Mouse (Mus musculus): Measurements from ENCODE around the gene Arid2. TPM values are rescaled to one million over a fixed set of nuclear protein-coding genes. Genes with fewer than 3 reads are reported as not detected.

Arid2 gene
- total and polyA plus RNA-seq, 3 experiments: 11.9 to 14.1 (median 13.3) TPM

DNA sequence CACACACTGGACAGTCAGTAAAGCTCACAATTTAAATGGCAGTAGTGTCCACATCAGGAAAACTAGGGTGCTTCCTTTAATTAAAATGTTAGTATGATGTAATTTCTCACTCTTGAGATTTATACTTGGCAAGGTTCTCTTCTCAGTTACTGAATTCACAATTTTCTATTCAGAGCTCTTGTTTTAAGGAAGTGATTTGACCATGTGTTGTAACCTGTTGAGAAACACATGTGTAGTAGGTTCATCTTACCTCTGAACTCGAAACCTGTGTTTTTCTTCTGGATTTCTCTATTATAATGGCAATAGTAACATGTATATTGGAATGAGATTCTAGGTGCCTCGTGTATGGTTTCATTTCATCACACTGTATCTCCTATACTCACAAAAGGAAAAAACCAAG lies 88.9 kb downstream of the Arid2 start:
- DNase-seq (ENCODE audit: extremely low read depth): no peak
- Histone ChIP-seq H3K27me3 (replicated peaks) (no peaks in the 10 kb centered on the region), H3K79me2 (replicated peaks; ENCODE audit: control insufficient read depth, extremely low read depth, insufficient read depth, poor library complexity, severe bottlenecking) (no peaks in the 10 kb centered on the region; the same call in 1 of the 2 replicates), H3K4me1 (ENCODE audit: control insufficient read depth in 1 of 2, insufficient read depth in 2 of 2) (peaks cover 11% of the 10 kb centered on the region in 2 experiments), H3K27ac (ENCODE audit: insufficient read depth, low read depth) (no peak overlapping the region), H3K4me2 (ENCODE audit: insufficient read depth, low read depth, poor library complexity, severe bottlenecking) (no peak overlapping the region), H3K4me3 (replicated peaks in 1 of 3; ENCODE audit: low read depth in 2 of 3, low read length in 2 of 3, poor library complexity in 1 of 3) (no peak overlapping the region), H3K9ac (ENCODE audit: insufficient read depth, low read depth) (no peak overlapping the region), H3K9me3 (replicated peaks; ENCODE audit: low read length) (no peaks in the 10 kb centered on the region), H3K36me3 (replicated peaks in 1 of 2; ENCODE audit: control insufficient read depth in 1 of 2, insufficient read depth in 1 of 2, low read length in 1 of 2) (peaks cover 29 to 67% of the 10 kb centered on the region in 2 experiments)
- in situ Hi-C loops (cut with MboI; ENCODE audit: low pct_ligation_motif_present, low pct_unique_long_range_greater_than_20kb, low sequenced_read_pairs): no loop called here
- dilution Hi-C loops (cut with MboI; ENCODE audit: extremely low pct_ligation_motif_present, extremely low pct_unique_long_range_greater_than_20kb, low sequenced_read_pairs): no loop called here
- no peak for TF ChIP-seq ZKSCAN1 (IDR thresholded peaks at IDR 0.05; ENCODE audit: borderline replicate concordance, low read depth, low read length)

DNA sequence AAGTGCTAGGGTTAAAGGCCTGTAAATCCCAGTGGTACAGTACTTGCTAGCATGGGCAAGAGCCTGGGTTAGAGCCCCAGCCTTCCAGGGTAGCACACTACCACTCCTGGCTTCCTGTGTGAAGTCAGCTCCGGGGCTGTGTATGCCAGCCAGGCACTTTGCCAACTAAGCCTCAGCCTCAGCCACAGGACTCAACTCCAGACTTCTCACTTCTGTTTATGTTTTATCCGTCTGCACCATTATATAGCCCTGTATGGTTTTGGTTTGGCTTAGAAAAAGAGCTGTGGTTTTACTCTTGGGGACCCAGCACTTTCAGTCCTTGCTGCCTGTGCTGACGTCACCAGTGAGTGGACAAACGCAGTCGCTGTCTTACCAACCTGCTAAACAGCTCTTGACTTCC lies 89.9 kb downstream of the Arid2 start:
- Histone ChIP-seq H3K27ac (ENCODE audit: insufficient read depth, low read depth) (peak overlapping the region; percentile 38), H3K79me2 (replicated peaks; ENCODE audit: control insufficient read depth, extremely low read depth, insufficient read depth, poor library complexity, severe bottlenecking) (no peaks in the 10 kb centered on the region; the same call in 1 of the 2 replicates), H3K27me3 (replicated peaks) (no peaks in the 10 kb centered on the region), H3K36me3 (replicated peaks in 1 of 2; ENCODE audit: control insufficient read depth in 1 of 2, insufficient read depth in 1 of 2, low read length in 1 of 2) (peaks cover 23 to 66% of the 10 kb centered on the region in 2 experiments), H3K4me3 (replicated peaks in 1 of 3; ENCODE audit: low read depth in 2 of 3, low read length in 2 of 3, poor library complexity in 1 of 3) (no peak overlapping the region), H3K4me2 (ENCODE audit: insufficient read depth, low read depth, poor library complexity, severe bottlenecking) (peak overlapping the region; percentile 22; the same call in 1 of the 2 replicates), H3K4me1 (ENCODE audit: control insufficient read depth in 1 of 2, insufficient read depth in 2 of 2) (peaks cover 11% of the 10 kb centered on the region in 2 experiments), H3K9me3 (replicated peaks; ENCODE audit: low read length) (no peaks in the 10 kb centered on the region), H3K9ac (ENCODE audit: insufficient read depth, low read depth) (no peak overlapping the region)
- TF ChIP-seq SIN3A (IDR thresholded peaks at IDR 0.05; ENCODE audit: low read length) (no peak), ZKSCAN1 (IDR thresholded peaks at IDR 0.05; ENCODE audit: borderline replicate concordance, low read depth, low read length) (no peak), MXI1 (IDR thresholded peaks at IDR 0.05; ENCODE audit: low read depth, low read length) (peak; percentile 37; the same call in 1 of the 2 replicates), EP300 (IDR thresholded peaks at IDR 0.05; ENCODE audit: low read length) (peak; percentile 73; the same call in 1 of the 2 replicates), IRF4 (IDR thresholded peaks at IDR 0.05; ENCODE audit: low read depth, low read length) (peak; percentile 82; the same call in 1 of the 2 replicates), UBTF (IDR thresholded peaks at IDR 0.05; ENCODE audit: low read depth, low read length) (no peak), JUN (IDR thresholded peaks at IDR 0.05; ENCODE audit: insufficient read depth, low read depth, low read length) (peak; percentile 52; the same call in 1 of the 2 replicates), RCOR1 (conservative IDR thresholded peaks at IDR 0.05; ENCODE audit: low read depth, low read length) (0 out of 2 replicates have a peak, but pooled peaks have one; percentile 67), CHD2 (IDR thresholded peaks at IDR 0.05; ENCODE audit: low read length) (no peak), MAFK (IDR thresholded peaks at IDR 0.05; ENCODE audit: insufficient replicate concordance, low read length) (no peak)
- in situ Hi-C loops (cut with MboI; ENCODE audit: low pct_ligation_motif_present, low pct_unique_long_range_greater_than_20kb, low sequenced_read_pairs) (no loop called here), dilution Hi-C loops (cut with MboI; ENCODE audit: extremely low pct_ligation_motif_present, extremely low pct_unique_long_range_greater_than_20kb, low sequenced_read_pairs) (no loop called here)
- DNase-seq (ENCODE audit: extremely low read depth): peak; percentile 29

GRCm38 (mm10) chr15:96377701-96378100 lies 90.4 kb downstream of the Arid2 start:
- Histone ChIP-seq H3K4me2 (ENCODE audit: insufficient read depth, low read depth, poor library complexity, severe bottlenecking) (no peak overlapping the region), H3K36me3 (replicated peaks in 1 of 2; ENCODE audit: control insufficient read depth in 1 of 2, insufficient read depth in 1 of 2, low read length in 1 of 2) (peaks cover 23 to 66% of the 10 kb centered on the region in 2 experiments), H3K27ac (ENCODE audit: insufficient read depth, low read depth) (no peak overlapping the region), H3K79me2 (replicated peaks; ENCODE audit: control insufficient read depth, extremely low read depth, insufficient read depth, poor library complexity, severe bottlenecking) (no peaks in the 10 kb centered on the region; the same call in 1 of the 2 replicates), H3K4me1 (ENCODE audit: control insufficient read depth in 1 of 2, insufficient read depth in 2 of 2) (peaks cover 11% of the 10 kb centered on the region in 2 experiments), H3K4me3 (replicated peaks in 1 of 3; ENCODE audit: low read depth in 2 of 3, low read length in 2 of 3, poor library complexity in 1 of 3) (no peak overlapping the region), H3K27me3 (replicated peaks) (no peaks in the 10 kb centered on the region), H3K9me3 (replicated peaks; ENCODE audit: low read length) (no peaks in the 10 kb centered on the region), H3K9ac (ENCODE audit: insufficient read depth, low read depth) (no peak overlapping the region)
- no peak for TF ChIP-seq USF2 (conservative IDR thresholded peaks at IDR 0.05; ENCODE audit: low read depth, low read length)
- 0 out of 2 replicates have a peak, but pooled peaks have one; percentile 21 for TF ChIP-seq MAFK (IDR thresholded peaks at IDR 0.05; ENCODE audit: insufficient replicate concordance, low read length)
- dilution Hi-C loops (cut with MboI; ENCODE audit: extremely low pct_ligation_motif_present, extremely low pct_unique_long_range_greater_than_20kb, low sequenced_read_pairs) (no loop called here), in situ Hi-C loops (cut with MboI; ENCODE audit: low pct_ligation_motif_present, low pct_unique_long_range_greater_than_20kb, low sequenced_read_pairs) (no loop called here)
- no peak for DNase-seq (ENCODE audit: extremely low read depth)
